Mouse (Mus musculus): ENCODE measurements around the gene Ptgr2. TPM values are rescaled to one million over a fixed set of nuclear protein-coding genes. Genes with fewer than 3 reads are reported as not detected.

The Ptgr2 gene
- polyA plus RNA-seq, 1 experiment from 2014 or later, result 35.3 TPM

GRCm38 (mm10) chr12:84249217-84249616 lies 35.8 kb upstream of the Ptgr2 start:
- WGBS, result 11% methylated on average over 3 of the region's 3 CpGs
- no peaks in the 10 kb centered on the region for H3K4me1 ChIP-seq (replicated peaks; ENCODE audit: control insufficient read depth, insufficient read depth, low read length)
- peak; percentile 96 for TF ChIP-seq CTCF (IDR thresholded peaks at IDR 0.05; ENCODE audit: low read depth)
- H3K9ac ChIP-seq (ENCODE audit: low read depth, low read length), result no peak overlapping the region
- H3K27me3 ChIP-seq (replicated peaks; ENCODE audit: control insufficient read depth, insufficient read depth, low read length), result no peaks in the 10 kb centered on the region
- H3K27ac ChIP-seq (ENCODE audit: low read depth, low read length), result no peak overlapping the region
- no peaks in the 10 kb centered on the region for H3K36me3 ChIP-seq (ENCODE audit: control insufficient read depth, insufficient read depth)
- ATAC-seq, result no peak
- no peaks in the 10 kb centered on the region for H3K9me3 ChIP-seq (ENCODE audit: control insufficient read depth)
- no peak overlapping the region for H3K4me3 ChIP-seq (ENCODE audit: low read depth, low read length)
- no peak overlapping the region for H3K4me2 ChIP-seq (replicated peaks; ENCODE audit: low read depth)

GRCm38 (mm10) chr12:84252811-84253210 lies 32.2 kb upstream of the Ptgr2 start:
- TF ChIP-seq CTCF (IDR thresholded peaks at IDR 0.05; ENCODE audit: low read depth), result no peak
- H3K27ac ChIP-seq (ENCODE audit: low read depth, low read length), result no peak overlapping the region
- H3K4me3 ChIP-seq (ENCODE audit: low read depth, low read length), result no peak overlapping the region
- no peak overlapping the region for H3K4me2 ChIP-seq (replicated peaks; ENCODE audit: low read depth)
- no peaks in the 10 kb centered on the region for H3K27me3 ChIP-seq (replicated peaks; ENCODE audit: control insufficient read depth, insufficient read depth, low read length)
- no peaks in the 10 kb centered on the region for H3K4me1 ChIP-seq (replicated peaks; ENCODE audit: control insufficient read depth, insufficient read depth, low read length)
- 94% methylated on average over 5 of the region's 5 CpGs for WGBS
- no peak for ATAC-seq
- no peak overlapping the region for H3K9ac ChIP-seq (ENCODE audit: low read depth, low read length)
- H3K9me3 ChIP-seq (ENCODE audit: control insufficient read depth), result no peaks in the 10 kb centered on the region
- H3K36me3 ChIP-seq (ENCODE audit: control insufficient read depth, insufficient read depth), result no peaks in the 10 kb centered on the region

- Histone ChIP-seq H3K4me3 (ENCODE audit: low read depth, low read length) (no peak overlapping the region), H3K27ac (ENCODE audit: low read depth, low read length) (no peak overlapping the region), H3K9me3 (ENCODE audit: control insufficient read depth) (no peaks in the 10 kb centered on the region), H3K4me1 (replicated peaks; ENCODE audit: control insufficient read depth, insufficient read depth, low read length) (no peaks in the 10 kb centered on the region), H3K9ac (ENCODE audit: low read depth, low read length) (no peak overlapping the region), H3K4me2 (replicated peaks; ENCODE audit: low read depth) (no peak overlapping the region), H3K27me3 (replicated peaks; ENCODE audit: control insufficient read depth, insufficient read depth, low read length) (no peaks in the 10 kb centered on the region), H3K36me3 (ENCODE audit: control insufficient read depth, insufficient read depth) (no peaks in the 10 kb centered on the region)
- no peak for ATAC-seq
- no peak for TF ChIP-seq CTCF (IDR thresholded peaks at IDR 0.05; ENCODE audit: low read depth)
- 75% methylated on average over 5 of the region's 5 CpGs for WGBS
These were observed 30.1 kb upstream of the Ptgr2 start for GRCm38 (mm10) chr12:84254886-84255285.

- H3K27me3 ChIP-seq (replicated peaks; ENCODE audit: control insufficient read depth, insufficient read depth, low read length), result no peaks in the 10 kb centered on the region
- WGBS, result 74% methylated on average over 7 of the region's 7 CpGs
- no peak for TF ChIP-seq CTCF (IDR thresholded peaks at IDR 0.05; ENCODE audit: low read depth)
- H3K4me2 ChIP-seq (replicated peaks; ENCODE audit: low read depth), result no peak overlapping the region
- no peak overlapping the region for H3K4me3 ChIP-seq (ENCODE audit: low read depth, low read length)
- no peaks in the 10 kb centered on the region for H3K9me3 ChIP-seq (ENCODE audit: control insufficient read depth)
- H3K4me1 ChIP-seq (replicated peaks; ENCODE audit: control insufficient read depth, insufficient read depth, low read length), result no peaks in the 10 kb centered on the region
- ATAC-seq, result no peak
- no peak overlapping the region for H3K9ac ChIP-seq (ENCODE audit: low read depth, low read length)
- no peak overlapping the region for H3K27ac ChIP-seq (ENCODE audit: low read depth, low read length)
- H3K36me3 ChIP-seq (ENCODE audit: control insufficient read depth, insufficient read depth), result no peaks in the 10 kb centered on the region
These were observed 24.7 kb upstream of the Ptgr2 start for GRCm38 (mm10) chr12:84260363-84260762.

- Histone ChIP-seq H3K27me3 (replicated peaks; ENCODE audit: control insufficient read depth, insufficient read depth, low read length) (no peaks in the 10 kb centered on the region), H3K9me3 (ENCODE audit: control insufficient read depth) (no peaks in the 10 kb centered on the region), H3K4me1 (replicated peaks; ENCODE audit: control insufficient read depth, insufficient read depth, low read length) (no peaks in the 10 kb centered on the region), H3K4me2 (replicated peaks; ENCODE audit: low read depth) (no peak overlapping the region), H3K27ac (ENCODE audit: low read depth, low read length) (no peak overlapping the region), H3K4me3 (ENCODE audit: low read depth, low read length) (no peak overlapping the region), H3K36me3 (ENCODE audit: control insufficient read depth, insufficient read depth) (no peaks in the 10 kb centered on the region), H3K9ac (ENCODE audit: low read depth, low read length) (no peak overlapping the region)
- no peak for ATAC-seq
- TF ChIP-seq CTCF (IDR thresholded peaks at IDR 0.05; ENCODE audit: low read depth), result no peak
- 63% methylated on average over 2 of the region's 2 CpGs for WGBS
These were observed 17.8 kb upstream of the Ptgr2 start for GRCm38 (mm10) chr12:84267264-84267663.

- ATAC-seq, result no peak
- no peak overlapping the region for H3K4me2 ChIP-seq (replicated peaks; ENCODE audit: low read depth)
- WGBS, result 43% methylated on average over 5 of the region's 5 CpGs
- no peaks in the 10 kb centered on the region for H3K4me1 ChIP-seq (replicated peaks; ENCODE audit: control insufficient read depth, insufficient read depth, low read length)
- no peak overlapping the region for H3K4me3 ChIP-seq (ENCODE audit: low read depth, low read length)
- TF ChIP-seq CTCF (IDR thresholded peaks at IDR 0.05; ENCODE audit: low read depth), result no peak
- no peaks in the 10 kb centered on the region for H3K36me3 ChIP-seq (ENCODE audit: control insufficient read depth, insufficient read depth)
- no peaks in the 10 kb centered on the region for H3K9me3 ChIP-seq (ENCODE audit: control insufficient read depth)
- H3K27ac ChIP-seq (ENCODE audit: low read depth, low read length), result no peak overlapping the region
- no peaks in the 10 kb centered on the region for H3K27me3 ChIP-seq (replicated peaks; ENCODE audit: control insufficient read depth, insufficient read depth, low read length)
- no peak overlapping the region for H3K9ac ChIP-seq (ENCODE audit: low read depth, low read length)
These were observed 11.7 kb upstream of the Ptgr2 start for GRCm38 (mm10) chr12:84273366-84273765.

- Histone ChIP-seq H3K4me2 (replicated peaks; ENCODE audit: low read depth) (no peak overlapping the region), H3K9ac (ENCODE audit: low read depth, low read length) (0 out of 2 replicates have a peak overlapping the region, but pooled peaks have one; percentile 11), H3K4me3 (ENCODE audit: low read depth, low read length) (no peak overlapping the region), H3K4me1 (replicated peaks; ENCODE audit: control insufficient read depth, insufficient read depth, low read length) (no peaks in the 10 kb centered on the region), H3K27me3 (replicated peaks; ENCODE audit: control insufficient read depth, insufficient read depth, low read length) (no peaks in the 10 kb centered on the region), H3K36me3 (ENCODE audit: control insufficient read depth, insufficient read depth) (no peaks in the 10 kb centered on the region), H3K9me3 (ENCODE audit: control insufficient read depth) (no peaks in the 10 kb centered on the region), H3K27ac (ENCODE audit: low read depth, low read length) (no peak overlapping the region)
- ATAC-seq, result no peak
- 68% methylated on average over 9 of the region's 9 CpGs for WGBS
- TF ChIP-seq CTCF (IDR thresholded peaks at IDR 0.05; ENCODE audit: low read depth), result no peak
These were observed 9.7 kb upstream of the Ptgr2 start for GRCm38 (mm10) chr12:84275288-84275687.
